Mouse (Mus musculus) cerebellum, adult 9-11 months (tissue): ENCODE measurements around the gene Prkar1b.
A peak's percentile ranks its signal among the peaks of the same experiment; 100 is the strongest.

Experiments used
- DNase-seq: peaks from one replicate; pipeline ENCODE4 v3.0.0; 2022

The Prkar1b gene

DNA sequence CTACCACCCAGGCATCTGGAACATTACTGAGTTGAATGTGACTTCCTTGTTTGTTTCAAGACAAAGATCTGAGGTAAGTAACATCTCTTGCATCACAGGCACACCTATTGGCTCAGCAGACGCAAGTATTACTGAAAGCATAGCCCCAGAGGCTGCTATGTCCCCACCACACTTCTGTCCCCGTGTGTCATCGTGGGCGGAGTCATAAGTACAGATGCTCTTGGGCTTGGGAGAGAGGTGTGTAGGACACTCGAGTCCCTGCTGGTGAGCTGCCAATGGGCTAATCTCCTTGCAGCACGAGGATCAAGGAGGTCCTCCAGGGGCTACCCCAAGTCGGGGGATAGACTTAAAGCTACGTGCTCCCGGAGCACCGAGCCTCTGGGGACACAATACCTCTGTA, 96.6 kb downstream of the Prkar1b start:
- DNase-seq: no peak

DNA sequence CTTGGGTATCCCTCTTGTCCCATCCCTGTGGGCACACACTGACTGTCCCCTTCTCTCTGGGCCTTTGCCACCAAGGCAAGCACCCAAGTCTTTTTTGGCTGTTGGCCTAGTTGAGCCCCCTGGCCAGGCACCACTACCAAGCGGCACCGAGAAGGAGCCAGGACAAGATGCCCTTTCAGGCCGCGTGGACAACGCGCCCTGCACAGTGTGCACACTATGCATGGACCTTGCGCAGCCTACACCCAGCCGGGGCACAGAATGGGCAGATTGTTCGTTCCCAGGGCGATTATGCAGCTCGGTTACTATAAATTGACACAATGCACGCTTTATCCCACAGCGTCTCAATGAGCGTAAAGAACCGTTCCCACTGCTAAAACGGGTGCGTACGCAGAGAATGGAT, 98.5 kb downstream of the Prkar1b start:
- no peak for DNase-seq

DNA sequence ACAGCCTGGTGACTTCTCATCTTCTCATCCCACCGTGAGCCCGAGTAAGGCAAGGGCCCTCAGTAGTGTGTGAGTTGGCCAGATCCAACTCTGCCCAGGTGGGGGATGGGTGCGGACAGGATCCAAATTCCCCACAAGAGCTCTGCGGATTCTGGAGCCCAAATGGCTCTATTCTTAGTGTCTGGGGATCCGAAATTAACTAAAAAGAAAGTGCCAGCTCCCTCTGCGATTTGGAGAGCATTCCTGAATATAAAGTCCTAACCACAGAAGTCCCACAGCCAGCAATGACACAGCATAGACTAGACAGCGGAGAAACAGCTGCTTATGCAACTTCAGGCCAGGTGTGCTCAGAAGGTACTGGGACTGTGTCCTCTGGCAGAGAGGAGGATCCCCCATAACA, 100.4 kb downstream of the Prkar1b start:
- no peak for DNase-seq

DNA sequence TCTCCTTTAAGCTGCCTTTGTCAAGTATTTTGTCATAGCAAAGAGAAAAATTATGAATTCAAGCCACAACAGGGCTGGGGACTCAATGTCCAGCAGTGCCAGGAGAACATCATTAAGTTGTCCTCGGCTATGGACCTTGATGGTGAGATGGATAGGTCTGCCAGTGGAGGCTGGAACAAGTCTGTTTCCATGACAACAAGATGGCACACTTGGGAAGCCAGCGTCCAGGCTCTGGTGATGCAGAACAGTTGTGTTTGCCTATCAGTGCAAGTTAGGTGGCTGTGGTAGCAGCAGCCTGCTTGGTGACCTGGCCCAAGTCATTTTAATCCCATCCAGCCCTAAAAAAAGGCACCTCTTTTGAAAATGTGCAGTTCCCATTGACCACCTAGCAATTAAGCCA, 102.6 kb downstream of the Prkar1b start:
- DNase-seq: no peak

DNA sequence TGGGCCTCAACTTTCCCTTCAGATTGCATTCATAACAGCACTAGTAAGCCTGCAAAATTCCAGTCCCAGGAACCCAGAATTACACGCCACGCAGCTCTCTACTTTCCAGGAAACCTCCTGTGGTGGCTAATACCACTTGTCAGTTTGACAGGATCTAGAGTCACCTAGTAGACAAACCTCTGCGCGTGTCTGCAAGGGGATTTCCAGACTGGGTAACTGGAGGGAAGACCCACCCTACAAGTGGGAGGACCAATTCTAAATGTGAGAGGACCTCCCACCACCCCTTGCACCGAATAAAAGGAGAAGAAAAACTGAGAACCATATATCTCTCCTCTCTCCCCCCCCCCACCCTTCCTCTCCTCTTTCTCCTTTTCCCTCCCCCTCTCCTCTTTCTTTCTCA, 103.2 kb downstream of the Prkar1b start:
- no peak for DNase-seq

DNA sequence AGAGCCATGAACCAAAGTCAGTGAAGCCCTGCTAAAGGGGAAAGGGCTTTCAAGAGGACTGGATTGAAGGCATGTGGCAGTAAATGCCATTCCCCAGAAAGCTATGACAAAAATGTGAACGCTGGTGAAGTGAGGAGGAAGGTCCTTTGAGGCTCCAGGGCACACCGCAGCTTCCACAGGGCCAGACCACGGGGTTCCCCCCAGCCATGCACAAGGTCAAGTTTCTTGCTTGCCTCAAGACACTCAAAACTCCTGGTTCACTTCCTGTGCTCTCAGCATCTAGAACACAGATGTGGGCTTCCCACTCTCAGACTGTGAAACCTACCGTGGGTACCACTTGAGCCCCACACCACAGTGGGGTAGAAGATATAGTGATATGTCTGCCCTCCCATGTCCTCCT, 106.3 kb downstream of the Prkar1b start:
- DNase-seq: no peak

DNA sequence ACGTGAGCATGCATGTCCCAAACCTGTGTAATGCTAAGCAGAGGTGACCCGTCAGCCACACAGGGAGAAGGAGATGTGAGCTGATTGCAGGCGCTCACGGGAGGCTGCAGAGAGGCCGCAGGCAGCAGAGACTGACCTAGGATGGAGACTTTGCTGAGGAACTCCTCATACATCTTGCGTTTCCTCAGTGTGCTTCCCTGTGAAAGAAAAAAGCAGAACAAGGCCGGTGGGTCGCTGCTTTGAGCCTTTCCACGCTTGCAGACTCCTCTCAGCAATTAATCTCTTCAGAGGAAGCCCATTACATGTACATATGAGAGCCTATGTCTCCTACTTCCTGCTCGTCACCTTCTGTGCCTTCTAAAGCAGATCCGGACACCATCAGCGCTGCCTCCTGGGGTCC, 107.5 kb downstream of the Prkar1b start:
- no peak for DNase-seq

DNA sequence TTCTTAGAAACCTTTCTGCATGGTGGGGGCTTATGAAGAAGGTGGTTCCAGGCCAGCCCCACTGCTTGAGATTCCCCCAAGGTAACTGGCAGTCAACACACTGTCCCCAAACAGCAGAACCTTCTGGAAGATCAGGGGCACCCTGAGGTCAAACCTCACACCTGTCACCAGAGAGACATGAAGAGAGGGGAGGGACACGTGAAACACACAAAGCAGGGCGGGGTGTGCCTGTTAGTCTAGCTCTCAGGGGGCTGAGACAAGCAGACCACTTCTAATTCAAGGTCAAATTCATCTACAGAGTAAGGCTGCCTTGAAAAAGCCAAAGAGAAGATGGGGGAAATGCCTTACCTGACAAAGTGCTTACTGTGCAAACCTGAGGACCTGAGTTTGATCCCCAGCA, 114.6 kb downstream of the Prkar1b start:
- no peak for DNase-seq

DNA sequence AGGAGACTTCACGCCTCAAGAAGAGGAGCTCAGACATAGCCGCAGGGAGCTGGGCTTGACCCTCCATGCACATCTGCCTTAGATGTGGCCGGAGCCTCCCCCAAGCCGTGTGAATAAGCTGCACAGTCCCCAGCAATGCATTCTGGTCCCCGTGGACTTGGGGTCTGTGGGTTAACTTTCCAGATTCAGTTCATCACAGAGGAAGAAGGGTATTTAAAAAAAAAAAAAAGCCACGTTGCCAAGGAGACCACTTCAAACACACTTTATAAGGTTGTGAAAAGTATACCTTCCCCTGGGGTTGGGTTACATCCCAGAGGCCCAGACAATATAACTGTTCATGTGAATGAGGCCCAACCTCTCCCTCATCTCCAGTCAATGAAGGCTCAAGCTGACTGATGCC, 115.1 kb downstream of the Prkar1b start:
- no peak for DNase-seq

DNA sequence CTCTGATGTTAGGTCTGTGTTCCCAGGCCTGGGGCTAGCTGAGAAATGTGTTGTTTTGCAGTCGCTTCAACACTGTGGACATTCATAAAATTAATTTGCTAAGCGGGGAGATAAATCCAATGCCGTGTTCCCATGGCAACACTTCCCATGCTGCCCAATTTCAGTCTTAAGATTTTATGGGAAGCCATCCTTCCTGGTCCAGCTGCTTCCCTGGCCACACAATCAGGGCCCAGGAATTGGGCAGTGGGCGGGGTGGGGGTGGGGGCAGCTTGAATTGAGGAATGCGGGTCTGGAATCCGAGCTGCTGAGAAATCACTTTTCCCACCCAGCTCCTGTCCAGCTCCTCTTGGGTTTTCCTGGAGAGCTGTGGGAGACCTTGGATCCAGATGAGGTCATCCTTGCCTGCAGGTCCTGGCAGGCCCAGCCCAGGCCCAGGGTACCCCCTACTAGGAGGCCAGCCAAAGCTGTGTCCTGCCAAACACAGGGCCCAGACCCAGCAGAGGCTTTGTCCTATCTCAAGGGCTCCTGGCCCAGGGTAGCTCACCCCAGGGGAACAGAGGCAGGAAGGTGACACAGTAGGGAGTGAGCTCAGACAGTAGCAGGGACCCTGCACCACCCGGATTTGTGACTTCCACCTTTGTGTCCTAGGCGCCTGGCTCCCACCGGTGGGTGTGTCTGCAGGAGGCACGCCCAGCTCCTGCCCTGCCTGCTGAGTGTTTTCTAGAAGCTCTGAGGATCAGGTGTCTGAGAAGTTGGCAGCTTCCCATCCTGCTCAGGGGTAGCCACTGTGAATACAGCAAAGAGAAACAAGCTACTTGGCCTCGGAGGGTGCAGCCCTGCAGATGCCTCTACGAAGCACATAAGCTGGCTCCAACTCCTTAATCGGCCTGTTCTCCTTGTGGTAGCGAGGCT, 116.1 kb downstream of the Prkar1b start:
- DNase-seq: peak; percentile 50

DNA sequence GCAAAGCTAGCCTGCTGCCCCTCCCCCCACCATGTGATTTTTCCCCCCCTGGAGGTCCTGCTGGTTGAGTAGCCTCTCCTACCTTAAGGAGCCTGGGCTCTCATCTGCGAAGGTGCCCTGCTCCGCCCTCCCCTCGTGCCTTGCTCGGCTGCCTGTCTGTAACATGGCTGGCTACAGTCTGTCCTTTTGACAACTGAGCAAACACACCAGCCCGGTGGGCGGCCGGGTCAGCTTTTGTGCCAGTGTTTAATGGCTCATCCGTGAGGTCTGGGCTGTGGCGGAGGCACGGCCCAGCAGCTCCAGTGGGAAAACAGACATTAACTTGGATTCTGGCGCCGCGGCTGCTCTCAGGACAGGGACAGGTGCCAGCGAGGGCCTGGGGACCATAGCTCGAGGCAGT, 122.2 kb downstream of the Prkar1b start:
- DNase-seq: no peak

DNA sequence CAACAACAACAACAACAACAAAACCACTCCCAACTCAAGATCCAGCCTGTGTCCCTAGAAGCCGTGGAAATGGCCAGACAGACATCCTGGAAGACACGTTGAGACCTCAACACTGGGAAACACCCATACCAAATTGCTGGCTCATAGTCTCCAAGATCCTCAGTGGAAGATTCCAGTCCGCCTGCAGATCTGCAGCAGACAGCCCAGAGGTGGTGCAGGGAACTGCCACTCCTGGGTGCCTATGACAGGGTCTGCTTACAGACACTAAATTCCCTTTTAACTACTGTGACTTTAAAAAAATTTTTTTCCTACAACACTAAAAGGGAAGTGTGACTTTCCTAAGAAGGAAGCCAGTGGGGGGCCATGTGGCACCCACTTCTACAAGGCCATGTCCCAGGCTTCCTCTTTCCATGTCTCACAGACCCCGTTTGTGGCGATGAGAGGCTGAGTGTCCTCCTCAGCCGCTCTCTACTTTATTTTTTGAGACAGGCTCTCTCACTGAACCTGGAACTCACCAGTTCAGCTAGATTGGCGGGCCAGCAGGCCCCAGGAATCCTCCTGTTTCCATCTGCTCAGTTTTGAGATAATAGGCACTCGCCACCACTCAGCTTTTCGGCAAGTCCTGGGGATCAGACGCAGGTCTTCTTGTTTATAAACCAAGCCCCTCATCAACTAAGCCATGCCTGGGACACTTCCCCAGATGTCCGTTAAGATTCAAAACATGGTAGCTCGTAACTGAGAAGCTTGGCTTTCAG, 125.3 kb downstream of the Prkar1b start:
- peak; percentile 67 for DNase-seq

DNA sequence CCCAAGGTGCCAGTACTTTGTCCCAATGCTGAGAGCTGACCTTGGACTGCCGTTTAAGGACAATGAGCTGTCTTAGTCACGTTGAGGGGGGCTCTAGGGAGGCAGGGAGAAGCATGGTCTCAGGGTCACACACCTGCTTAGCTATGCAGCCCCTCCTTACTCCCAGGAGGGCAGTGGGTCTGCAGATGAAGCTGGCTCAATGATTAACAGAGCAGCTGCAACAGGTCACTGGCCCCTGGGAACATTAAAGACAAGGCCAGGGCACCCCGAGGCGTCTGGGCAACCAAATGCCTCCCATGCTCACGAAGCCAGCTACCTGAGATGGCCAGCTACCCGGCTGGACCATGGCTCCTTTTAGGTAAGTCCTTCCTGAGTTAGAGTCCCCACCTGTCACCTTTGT, 129.2 kb downstream of the Prkar1b start:
- DNase-seq: no peak

DNA sequence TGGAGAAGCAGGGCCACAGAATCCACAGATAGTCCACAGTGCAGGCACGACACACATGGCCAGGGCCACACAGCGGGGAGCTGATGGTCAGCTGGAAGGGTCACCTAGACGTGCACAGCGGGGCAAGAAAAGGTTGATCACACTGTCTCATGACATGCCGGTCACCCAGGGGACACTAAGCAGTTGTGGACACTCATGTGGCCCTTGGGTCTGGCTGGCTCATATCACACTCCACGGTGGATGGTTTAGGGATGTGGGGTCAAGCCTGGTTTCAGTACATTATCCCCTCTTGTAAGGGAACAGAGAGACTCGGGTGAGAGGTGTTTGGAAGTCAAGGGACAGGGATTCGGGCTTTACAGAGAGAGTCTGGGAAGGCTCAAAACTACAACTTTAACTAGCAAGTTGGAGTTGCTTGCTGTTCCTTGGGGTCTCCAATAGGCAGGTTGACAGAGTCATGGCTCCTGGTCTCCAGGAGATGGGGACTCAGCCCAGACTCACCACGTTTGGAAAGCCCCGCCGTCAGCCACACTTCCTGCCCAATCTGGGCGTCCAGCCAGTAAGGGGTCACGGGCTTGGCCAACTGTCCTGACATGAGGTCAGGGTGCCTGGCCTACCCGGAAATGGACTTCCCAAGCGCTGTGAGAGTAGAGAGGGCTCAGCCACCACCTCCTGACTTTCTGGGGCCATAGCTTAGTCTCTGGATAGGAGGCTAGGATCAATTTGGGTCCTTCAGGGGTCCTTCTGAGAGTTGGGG, 132.3 kb downstream of the Prkar1b start:
- no peak for DNase-seq

DNA sequence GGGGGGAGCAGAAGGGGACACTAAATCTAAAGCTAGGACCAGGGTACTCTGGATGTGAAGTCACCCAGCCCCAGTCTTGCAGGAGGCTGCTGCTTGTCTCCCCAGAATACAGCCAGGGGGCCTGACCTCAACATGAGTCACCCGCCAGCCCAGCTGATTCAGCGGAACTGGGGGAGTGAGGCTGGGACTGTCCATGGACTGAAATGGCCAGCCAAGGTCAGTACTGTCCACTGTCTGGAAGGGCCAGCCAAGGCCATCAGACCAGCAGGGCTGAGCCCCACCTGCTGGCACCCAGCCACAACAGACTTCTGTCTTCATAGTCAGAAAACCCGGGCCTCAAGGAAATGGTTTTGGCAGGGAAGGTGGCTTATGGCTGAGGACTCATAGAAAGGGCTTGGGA, 134.7 kb downstream of the Prkar1b start:
- DNase-seq: no peak

DNA sequence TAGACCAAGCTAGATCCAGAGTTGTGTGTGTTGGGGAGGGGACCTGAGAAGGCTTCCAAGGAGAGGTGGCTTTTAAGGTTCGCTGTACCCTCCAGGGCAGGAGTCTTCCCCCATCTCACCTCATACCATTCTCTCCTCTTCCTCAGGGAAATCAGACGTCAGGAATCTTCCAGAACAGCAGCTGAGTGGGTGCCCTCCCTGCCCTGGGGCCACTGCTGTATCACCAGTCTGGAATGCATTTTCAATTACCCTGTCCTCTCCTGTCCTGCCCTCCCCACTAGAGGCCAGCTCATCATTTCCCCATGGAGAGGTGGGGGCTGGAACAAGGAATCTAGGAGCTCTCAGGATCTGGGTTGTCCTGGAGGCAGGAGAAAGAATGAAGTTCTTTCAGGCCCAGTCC, 139.2 kb downstream of the Prkar1b start:
- no peak for DNase-seq

DNA sequence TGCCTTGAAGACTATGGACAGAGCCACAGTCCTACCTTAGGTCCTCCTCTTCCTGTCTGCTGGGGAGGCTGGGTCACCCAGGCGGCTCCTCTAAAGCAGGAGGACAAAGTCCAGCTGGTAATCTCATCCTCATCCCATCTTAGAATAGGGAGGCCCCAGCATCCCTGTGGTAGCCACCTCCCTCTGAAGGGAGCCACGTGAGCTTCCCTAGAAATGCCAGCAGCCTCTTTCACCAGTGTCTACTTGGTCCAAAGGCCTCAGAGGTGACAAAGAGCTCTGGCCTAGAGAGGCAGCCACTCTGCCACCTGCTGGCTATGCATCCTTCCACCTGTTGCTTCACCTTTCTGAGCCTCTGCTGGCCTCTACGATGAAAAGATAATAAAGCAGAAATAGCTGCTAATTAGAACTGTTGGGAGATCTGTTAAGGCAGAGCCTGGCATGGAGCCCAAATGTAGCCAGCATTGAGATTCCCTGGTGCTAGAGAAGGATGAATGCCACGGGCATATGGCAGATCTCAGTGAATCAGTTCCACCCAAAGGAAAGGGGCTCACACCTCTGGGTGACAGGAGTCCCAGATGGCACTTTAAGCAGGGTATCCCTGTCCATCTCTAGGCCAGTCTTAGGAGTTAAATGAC, 142.5 kb downstream of the Prkar1b start:
- peak; percentile 50 for DNase-seq

DNA sequence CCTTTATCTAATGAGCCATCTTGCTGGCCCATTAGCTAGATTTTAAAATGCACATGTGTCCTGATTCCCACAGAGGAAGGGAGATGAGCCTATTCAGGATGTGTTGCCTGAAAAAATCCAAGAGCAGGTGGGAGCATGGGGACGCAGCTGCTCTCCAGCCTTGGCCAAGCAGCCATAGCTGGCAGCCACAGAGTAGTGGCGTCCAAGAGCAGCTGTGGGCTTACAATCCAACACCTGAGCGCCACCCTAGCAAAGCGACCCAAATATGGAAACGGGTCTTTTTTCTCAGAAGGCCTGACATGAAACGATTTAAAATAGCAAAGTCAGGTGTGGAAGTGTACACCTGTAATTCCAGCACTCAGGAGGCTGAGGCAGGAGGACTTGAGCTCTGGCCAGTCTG, 145.2 kb downstream of the Prkar1b start:
- no peak for DNase-seq

DNA sequence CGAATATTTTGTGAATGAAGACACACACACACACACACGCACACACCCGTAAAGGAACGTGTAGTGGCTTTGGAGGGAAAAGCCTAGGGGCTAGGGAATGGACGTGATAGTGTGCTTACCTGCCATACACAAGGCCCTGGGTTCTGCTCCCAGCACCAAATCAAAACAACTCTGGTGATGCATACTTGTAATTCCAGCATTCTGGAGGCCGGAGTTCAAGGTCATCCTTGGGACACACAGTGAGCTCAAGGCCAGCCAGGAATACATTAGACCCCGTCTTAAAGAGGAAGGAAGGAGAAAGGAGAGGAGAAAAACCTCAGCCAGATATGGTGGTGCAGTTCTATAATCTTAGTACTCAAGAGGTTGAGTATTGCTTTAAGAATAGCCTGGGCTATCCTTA, 150.1 kb downstream of the Prkar1b start:
- DNase-seq: no peak

DNA sequence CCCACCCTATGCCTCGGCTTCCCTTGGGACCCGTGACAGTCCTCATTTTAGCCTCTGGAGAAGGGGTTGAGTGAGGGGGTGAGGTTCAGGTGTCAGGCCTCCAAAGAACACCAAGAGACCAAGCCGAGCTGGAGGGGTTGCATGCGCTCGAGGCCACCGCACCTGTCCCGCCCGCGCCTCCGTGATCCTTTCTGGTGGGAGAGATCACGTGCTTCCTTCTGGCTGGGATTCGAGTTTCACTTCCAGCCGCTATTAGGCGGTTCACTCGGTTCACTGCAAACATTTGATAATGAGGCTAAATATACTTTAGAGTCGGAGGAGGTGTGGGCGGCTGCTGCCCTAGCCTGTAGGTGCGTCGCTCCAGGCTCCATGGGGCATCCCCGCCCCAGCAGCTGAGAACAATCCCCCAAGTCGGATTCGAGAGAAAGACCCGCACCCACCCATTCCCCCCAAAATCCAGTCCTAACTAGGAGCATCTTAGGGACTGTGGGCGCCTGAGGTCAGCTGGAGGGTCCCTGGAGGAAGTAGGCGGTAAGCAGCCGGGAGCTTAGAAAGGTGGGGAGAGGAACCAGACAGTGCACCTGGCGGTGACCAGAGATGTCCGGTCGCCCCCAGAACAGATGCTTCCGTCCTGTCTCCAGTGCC, 151.7 kb downstream of the Prkar1b start:
- no peak for DNase-seq

DNA sequence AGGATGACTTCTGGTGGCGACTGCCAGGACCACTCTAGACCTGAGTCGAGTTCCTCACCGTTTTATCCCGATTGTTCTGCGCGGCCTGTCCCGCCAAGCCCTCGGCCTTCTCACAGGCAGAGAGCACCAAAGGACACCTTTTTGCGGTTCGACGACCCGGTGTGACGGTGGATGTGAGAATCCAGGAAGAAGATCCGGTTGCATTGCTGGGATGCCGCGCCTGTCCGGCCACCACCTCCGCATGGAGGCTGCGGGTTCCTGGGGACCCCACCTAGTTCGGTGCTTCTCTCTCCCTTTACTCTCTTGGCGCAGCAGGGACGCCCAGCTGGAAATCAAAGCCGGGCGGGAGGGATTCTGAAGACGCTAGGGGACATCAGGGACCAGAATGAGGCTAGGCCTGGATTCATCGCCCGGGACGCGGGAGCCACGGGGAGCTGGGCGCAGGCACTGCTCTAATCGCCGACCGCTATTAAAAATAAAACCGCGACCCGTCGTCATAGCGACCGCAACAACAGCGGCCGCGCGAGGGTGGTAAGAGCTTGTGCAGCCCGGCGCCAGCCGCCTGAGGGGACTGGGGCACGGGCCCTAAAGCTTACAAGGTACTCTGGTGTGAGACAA, 152.5 kb downstream of the Prkar1b start, which contains the start of gene Pdgfa:
Pdgfa (minus strand) TSS at position 200 of the 618 bp plus-strand sequence.
- DNase-seq: peak; percentile 42
